Mouse (Mus musculus) neutrophil, adult 5-6 weeks (primary cell): ENCODE measurements at regions not wholly inside any gene's neighbourhood (a gene's known extent, or its start where the extent isn't known, plus 50 kb on each side); places are given as distances from the start of the nearest gene placed in this dataset.

Experiments
- ATAC-seq: fragments of 151-379, 151-347 bp; 2 replicates; pipeline ENCODE4 v1.8.0; 2017; ENCODE audit warnings: mild to moderate bottlenecking, moderate TSS enrichment; ENCODE audit not compliant: insufficient number of reproducible peaks, poor library complexity, low FRiP score, severe bottlenecking; ENCODE audit errors: extremely low read depth

- no peak for ATAC-seq
These were observed 205.8 kb upstream of the Bmp2 start for GRCm38 (mm10) chr2:133345964-133346788.

- ATAC-seq: no peak
These were observed 205.1 kb upstream of the Bmp2 start for GRCm38 (mm10) chr2:133346789-133347424.

GRCm38 (mm10) chr2:133351306-133351705 lies 200.7 kb upstream of the Bmp2 start:
- ATAC-seq: no peak

- ATAC-seq: no peak
These were observed 199.2 kb upstream of the Bmp2 start for GRCm38 (mm10) chr2:133352800-133353199.

GRCm38 (mm10) chr2:133362693-133363443 lies 189.1 kb upstream of the Bmp2 start:
- no peak for ATAC-seq

- no peak for ATAC-seq
These were observed 180.3 kb upstream of the Bmp2 start for GRCm38 (mm10) chr2:133371490-133372215.

GRCm38 (mm10) chr2:133373543-133373942 lies 178.4 kb upstream of the Bmp2 start:
- ATAC-seq: no peak

- no peak for ATAC-seq
These were observed 170.9 kb upstream of the Bmp2 start for GRCm38 (mm10) chr2:133381054-133381453.

GRCm38 (mm10) chr2:133383135-133383920 lies 168.6 kb upstream of the Bmp2 start:
- ATAC-seq: no peak

- ATAC-seq: no peak
These were observed 166.7 kb upstream of the Bmp2 start for GRCm38 (mm10) chr2:133385297-133385696.

GRCm38 (mm10) chr2:133387349-133387748 lies 164.6 kb upstream of the Bmp2 start:
- no peak for ATAC-seq

GRCm38 (mm10) chr2:133392298-133392697 lies 159.7 kb upstream of the Bmp2 start:
- no peak for ATAC-seq

GRCm38 (mm10) chr2:133397566-133397965 lies 154.4 kb upstream of the Bmp2 start:
- no peak for ATAC-seq

- no peak for ATAC-seq
These were observed 152.8 kb upstream of the Bmp2 start for GRCm38 (mm10) chr2:133399059-133399690.

- ATAC-seq: no peak
These were observed 151.0 kb upstream of the Bmp2 start for GRCm38 (mm10) chr2:133400963-133401362.

- no peak for ATAC-seq
These were observed 134.9 kb upstream of the Bmp2 start for GRCm38 (mm10) chr2:133416990-133417581.

- ATAC-seq: no peak
These were observed 132.2 kb upstream of the Bmp2 start for GRCm38 (mm10) chr2:133419686-133420303.
